Mouse (Mus musculus) liver, embryonic 14 days (tissue): ENCODE results near the gene Rps13. TPM values are rescaled to one million over a fixed set of nuclear protein-coding genes. Genes with fewer than 3 reads are reported as not detected.

Experiments
- polyA plus RNA-seq: library from polyadenylated mRNA; depleted of rRNA; stranded (reverse); fragments of >200 nt; gene quantifications from 2 replicates; pipeline ENCODE4 v1.2.3, GENCODE M21; 2012; rRNA removed

Gene Rps13
- polyA plus RNA-seq, result 601 and 717 TPM in 2 replicates

DNA sequence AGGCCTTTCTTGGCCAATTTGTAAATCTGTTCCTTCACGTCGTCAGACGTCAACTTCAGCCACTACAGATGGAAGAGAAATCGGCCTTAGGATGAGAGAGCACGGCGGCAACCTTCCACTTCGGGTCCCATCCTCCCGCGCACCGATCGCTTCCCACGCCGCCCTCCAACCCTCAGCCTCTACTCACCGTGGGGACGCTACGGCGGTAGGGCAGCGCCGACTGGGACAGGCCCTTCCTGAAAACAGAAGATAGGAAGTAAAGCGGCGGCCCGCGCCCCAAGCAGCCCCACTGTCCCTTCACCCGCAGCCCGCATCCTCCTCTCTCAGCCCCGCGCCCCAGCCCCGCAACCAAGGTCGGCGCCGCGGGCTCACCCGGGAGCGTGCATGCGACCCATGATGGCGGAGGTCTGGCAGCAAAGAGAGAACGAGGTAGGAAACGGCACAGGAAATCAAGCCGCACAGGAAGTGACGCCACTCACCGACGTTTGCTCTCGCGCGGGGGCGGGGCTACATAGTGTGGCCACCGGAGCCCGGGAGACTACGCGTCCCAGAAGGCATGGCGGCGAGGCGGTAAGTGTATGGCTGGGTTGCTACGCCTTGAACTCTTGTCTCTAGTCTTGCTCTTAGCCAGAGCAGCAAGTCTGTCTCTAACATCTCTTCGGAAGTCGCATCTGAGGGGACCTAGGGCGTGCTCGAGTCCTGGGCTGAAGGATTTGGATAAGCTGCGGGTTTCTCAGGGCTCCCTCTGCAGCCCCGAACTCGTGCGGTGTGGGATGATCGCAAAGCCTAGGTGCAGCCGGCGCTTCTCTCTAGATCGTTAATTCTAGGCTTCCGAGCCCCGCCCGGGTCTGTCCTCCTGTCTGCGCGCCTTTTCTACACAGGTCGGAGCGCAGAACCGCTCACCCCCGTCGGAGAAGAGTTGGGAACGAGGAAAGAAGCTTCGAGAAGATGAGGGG, at the start of gene Rps13:
TSS of gene Rps13 (minus strand) at position 483 of the 956 bp plus-strand sequence.

DNA sequence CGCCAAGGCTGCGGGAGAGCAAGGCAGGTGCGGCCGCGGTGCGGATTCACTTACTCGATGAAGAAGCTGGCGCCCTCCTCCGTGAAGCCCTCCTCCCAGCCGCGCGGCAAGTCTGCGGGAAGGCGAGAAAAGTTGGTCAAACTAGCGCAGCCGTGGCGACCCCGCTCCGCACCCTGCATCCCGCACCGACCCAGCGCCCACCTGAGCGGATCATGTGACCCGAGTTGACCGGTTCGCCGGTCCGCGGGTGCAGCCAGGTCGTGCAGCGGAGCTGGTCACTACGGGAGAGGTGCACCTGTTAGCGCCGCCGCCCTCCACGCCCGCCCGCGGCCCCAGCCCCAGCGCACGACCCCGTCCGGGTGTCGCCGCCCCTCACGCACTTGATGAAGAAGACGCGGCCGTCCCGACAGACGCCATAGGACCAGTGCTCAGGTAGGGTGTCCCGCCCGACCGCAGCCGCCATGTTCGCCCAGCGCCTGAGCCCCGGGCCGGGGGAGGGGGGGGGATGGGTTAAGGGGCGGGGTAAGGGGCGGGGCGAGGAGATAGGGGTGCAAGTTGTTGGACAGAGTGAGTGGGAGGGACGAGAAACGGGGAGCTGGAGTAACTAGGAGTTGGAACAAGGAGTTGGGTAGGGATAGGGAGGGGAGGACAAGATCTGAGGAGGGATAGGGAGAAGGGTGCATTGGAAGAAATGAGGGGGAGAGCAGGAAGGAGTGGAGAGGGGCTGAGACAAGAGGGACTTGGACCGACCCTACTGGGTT, 25.9 kb downstream of the Rps13 start, which contains the start of gene Plekha7:
TSS of gene Plekha7 (minus strand) at position 506 of the 761 bp plus-strand sequence.

Other genes starting within 250 kb of the Rps13 start
- gene Gm4353, start 249.6 kb downstream of the Rps13 start, polyA plus RNA-seq, result 0.50 and 0.61 TPM in 2 replicates
- gene Plekha7, start 25.8 kb downstream of the Rps13 start, polyA plus RNA-seq, result 2.3 and 2.5 TPM in 2 replicates
- 2.9 and 3.2 TPM in 2 replicates for gene Pik3c2a, start 109.3 kb upstream of the Rps13 start, polyA plus RNA-seq
- 2.4 and 2.8 TPM in 2 replicates for gene Nucb2, start 170.2 kb upstream of the Rps13 start, polyA plus RNA-seq